Mouse (Mus musculus) midbrain, postnatal 0 days (tissue): ENCODE data around the gene Rpn2. TPM values are rescaled to one million over a fixed set of nuclear protein-coding genes. Genes with fewer than 3 reads are reported as not detected.

Experiments
- ATAC-seq: fragments of 200-750 bp; cut with Nextera tagmentation; 2 replicates; pipeline ENCODE4 v1.8.0; 2017; ENCODE audit warnings: moderate number of reproducible peaks, mild to moderate bottlenecking, moderate TSS enrichment, moderate library complexity; ENCODE audit not compliant: low FRiP score
- DNase-seq: peaks from one replicate; pipeline ENCODE4 v3.0.0-alpha.2; 2015; ENCODE audit warnings: low spot score
- H3K27ac ChIP-seq: fragments of 300-500 bp; sonication (generic); 2 replicates; pipeline ENCODE4 v1.5.1; 2014; ENCODE audit warnings: low read depth, mild to moderate bottlenecking, low read length, mixed read lengths
- H3K27me3 ChIP-seq: fragments of 300-500 bp; sonication (generic); 2 replicates; pipeline ENCODE4 v1.6.1; 2014; ENCODE audit warnings: low read length, control low read depth, mixed read lengths; ENCODE audit not compliant: insufficient read depth
- H3K36me3 ChIP-seq: fragments of 300-500 bp; sonication (generic); 2 replicates; pipeline ENCODE4 v1.6.1; 2014; ENCODE audit warnings: low read length, control low read depth, mixed read lengths; ENCODE audit not compliant: insufficient read depth
- H3K4me1 ChIP-seq: fragments of 300-500 bp; sonication (generic); 2 replicates; pipeline ENCODE4 v1.6.1; 2014; ENCODE audit warnings: mild to moderate bottlenecking, control low read depth, antibody characterized with exemption, low read length, mixed read lengths; ENCODE audit not compliant: insufficient read depth
- H3K4me2 ChIP-seq: fragments of 300-500 bp; sonication (generic); 2 replicates; pipeline ENCODE4 v1.6.1; 2014; ENCODE audit warnings: low read depth, mild to moderate bottlenecking, low read length, mixed read lengths; ENCODE audit not compliant: poor library complexity, severe bottlenecking
- H3K4me3 ChIP-seq: fragments of 300-500 bp; sonication (generic); 2 replicates; pipeline ENCODE4 v1.5.1; 2014; ENCODE audit warnings: low read depth, mild to moderate bottlenecking, low read length, moderate library complexity
- H3K9ac ChIP-seq: fragments of 300-500 bp; sonication (generic); replicated peaks from 2 replicates; pipeline ENCODE4 v1.6.1; 2014; ENCODE audit warnings: mild to moderate bottlenecking, low read length, moderate library complexity, mixed read lengths; ENCODE audit not compliant: poor library complexity, severe bottlenecking
- H3K9me3 ChIP-seq: fragments of 300-500 bp; sonication (generic); 2 replicates; pipeline ENCODE4 v1.6.1; 2016; ENCODE audit warnings: low read length, control low read depth
- CTCF ChIP-seq: IDR thresholded peaks from 2 replicates; pipeline ENCODE4 v1.5.1; 2016; ENCODE audit warnings: antibody characterized with exemption, mild to moderate bottlenecking
- WGBS: fragments of 180-500 bp; shearing (Covaris S2); extraction: QIAGEN DNeasy Blood & Tissue Kit; methylation state at CpG from one replicate; pipeline ENCODE4 v1.1.7; 2014; 5-methylcytosine and 5-hydroxymethylcytosine counted together
- polyA plus RNA-seq: library from polyadenylated mRNA; unstranded; fragments of >200 nt; fragmentation: Nextera tagmentation; extraction: Ambion mirVana; gene quantifications from 2 replicates; pipeline ENCODE4 v1.2.1, GENCODE M21; 2015
- total RNA-seq: library from RNA; depleted of rRNA; stranded (reverse); fragments of >200 nt; gene quantifications from 2 replicates; pipeline ENCODE4 v1.2.3, GENCODE M21; 2014

Rpn2 gene
- total and polyA plus RNA-seq, 2 experiments from 2014 or later, result 193 to 233 TPM

DNA sequence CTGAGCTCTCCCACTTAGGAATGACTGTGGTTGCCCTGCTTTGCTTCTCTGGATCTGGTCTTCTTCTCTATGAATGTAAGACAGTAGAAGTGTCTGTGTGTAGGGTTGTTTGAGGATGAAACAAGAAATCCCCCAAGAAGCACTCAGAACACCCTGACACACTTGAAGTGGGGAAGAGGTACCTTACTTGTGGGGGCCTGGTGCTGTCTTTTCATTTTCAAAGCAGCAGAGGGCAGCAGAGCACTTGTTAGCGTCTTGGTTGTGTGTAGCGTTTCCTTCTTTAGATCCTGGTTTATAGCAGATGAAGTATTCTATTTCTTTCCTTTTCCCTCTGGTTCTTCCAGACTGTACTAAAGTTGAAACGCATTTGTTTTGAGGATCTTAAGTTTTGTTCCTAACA is 8.7 kb downstream of the Rpn2 start:
- peak; percentile 85 for TF ChIP-seq CTCF
- no peaks in the 10 kb centered on the region for H3K4me1 ChIP-seq
- H3K4me2 ChIP-seq, result no peak overlapping the region
- peaks cover 43% of the 10 kb centered on the region for H3K36me3 ChIP-seq
- WGBS, result 20% methylated on average over 3 of the region's 3 CpGs
- ATAC-seq (no peak), DNase-seq (peak; percentile 66)
- no peak overlapping the region for H3K27ac ChIP-seq
- H3K9me3 ChIP-seq, result no peaks in the 10 kb centered on the region
- no peak overlapping the region for H3K9ac ChIP-seq
- H3K4me3 ChIP-seq, result no peak overlapping the region
- H3K27me3 ChIP-seq, result no peaks in the 10 kb centered on the region

DNA sequence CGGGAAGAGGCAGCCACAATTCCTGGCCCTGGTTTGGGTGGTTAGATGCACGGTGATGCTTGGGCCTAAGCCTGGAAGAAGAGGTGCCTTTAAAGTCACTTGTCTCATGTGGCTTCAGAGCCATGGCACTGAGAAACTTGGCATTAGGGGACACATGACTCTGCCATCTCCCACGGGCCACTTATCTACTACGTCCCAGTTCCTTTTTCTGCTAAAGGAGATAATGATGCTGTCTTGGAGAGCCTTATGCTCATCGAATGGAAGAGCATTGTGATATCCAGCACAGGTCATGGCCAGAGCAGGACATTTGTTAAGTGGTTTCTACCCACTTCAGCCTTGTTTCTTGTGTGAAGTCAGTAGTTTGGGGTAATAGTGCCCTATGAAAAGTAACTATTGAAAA is 10.2 kb downstream of the Rpn2 start:
- no peak overlapping the region for H3K9ac ChIP-seq
- DNase-seq, result no peak
- H3K9me3 ChIP-seq, result no peaks in the 10 kb centered on the region
- H3K27me3 ChIP-seq, result no peaks in the 10 kb centered on the region
- H3K4me3 ChIP-seq, result no peak overlapping the region
- H3K4me1 ChIP-seq, result no peaks in the 10 kb centered on the region
- TF ChIP-seq CTCF, result no peak
- WGBS, result 89% methylated on average over 5 of the region's 5 CpGs
- no peak overlapping the region for H3K27ac ChIP-seq
- H3K36me3 ChIP-seq, result peaks cover 46% of the 10 kb centered on the region
- no peak for ATAC-seq
- H3K4me2 ChIP-seq, result no peak overlapping the region

DNA sequence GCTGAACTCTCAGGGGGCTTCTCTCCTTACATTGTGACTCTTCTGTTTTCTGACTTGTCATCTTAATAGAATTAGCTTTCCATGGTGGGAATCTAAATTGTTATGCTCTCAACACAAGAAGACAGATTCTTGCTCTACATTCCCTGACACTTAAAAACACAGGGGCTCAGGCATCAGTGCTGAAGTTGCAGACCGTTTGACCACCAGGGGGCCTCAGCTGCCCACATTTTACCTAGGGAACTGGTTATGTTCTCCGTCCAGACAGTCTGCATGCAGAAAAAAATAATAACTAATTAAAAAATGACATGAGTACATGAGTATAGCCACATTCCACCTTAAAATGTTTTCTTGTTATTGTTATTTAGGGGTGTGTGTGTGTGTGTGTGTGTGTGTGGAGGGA is 13.3 kb downstream of the Rpn2 start:
- Histone ChIP-seq H3K4me3 (no peak overlapping the region), H3K9ac (no peak overlapping the region), H3K9me3 (no peaks in the 10 kb centered on the region), H3K36me3 (peaks cover 53% of the 10 kb centered on the region), H3K27ac (no peak overlapping the region), H3K27me3 (no peaks in the 10 kb centered on the region), H3K4me1 (no peaks in the 10 kb centered on the region), H3K4me2 (no peak overlapping the region)
- DNase-seq (peak; percentile 83), ATAC-seq (no peak)
- peak; percentile 87 for TF ChIP-seq CTCF
- WGBS, result 14% methylated on average over 2 of the region's 2 CpGs

DNA sequence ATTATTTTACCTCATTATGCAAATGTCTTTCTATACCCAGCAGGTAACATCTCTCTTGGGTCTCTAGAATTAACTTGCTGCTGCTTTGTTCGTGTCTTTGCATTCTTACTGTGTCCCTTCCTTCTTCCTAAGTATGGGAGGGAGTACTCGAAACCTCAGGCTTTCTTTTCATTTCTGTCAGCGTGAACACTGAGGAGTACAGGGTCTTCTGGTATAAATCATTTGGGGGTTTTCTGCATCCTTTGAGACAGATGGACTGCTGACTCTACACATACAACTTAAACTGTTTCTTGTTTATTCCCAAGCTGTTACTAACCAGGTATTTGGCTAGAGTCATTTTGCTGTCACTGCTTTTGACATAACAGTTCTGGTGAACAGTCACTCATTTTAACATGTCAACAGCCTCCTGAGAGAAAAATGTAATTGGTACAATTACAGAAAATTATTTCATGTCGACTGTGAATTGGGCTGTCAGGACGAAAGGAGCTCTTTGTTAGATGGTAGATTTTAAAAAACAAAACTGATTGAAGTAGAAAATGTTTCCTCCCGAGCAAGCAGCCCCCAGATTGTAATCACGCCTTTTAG is 17.4 kb downstream of the Rpn2 start:
- Histone ChIP-seq H3K4me2 (no peak overlapping the region), H3K27me3 (no peaks in the 10 kb centered on the region), H3K9ac (no peak overlapping the region), H3K9me3 (no peaks in the 10 kb centered on the region), H3K36me3 (peaks cover 63% of the 10 kb centered on the region), H3K27ac (no peak overlapping the region), H3K4me1 (no peaks in the 10 kb centered on the region), H3K4me3 (no peak overlapping the region)
- 74% methylated on average over 7 of the region's 7 CpGs for WGBS
- DNase-seq, result no peak
- TF ChIP-seq CTCF, result no peak
- ATAC-seq, result no peak

DNA sequence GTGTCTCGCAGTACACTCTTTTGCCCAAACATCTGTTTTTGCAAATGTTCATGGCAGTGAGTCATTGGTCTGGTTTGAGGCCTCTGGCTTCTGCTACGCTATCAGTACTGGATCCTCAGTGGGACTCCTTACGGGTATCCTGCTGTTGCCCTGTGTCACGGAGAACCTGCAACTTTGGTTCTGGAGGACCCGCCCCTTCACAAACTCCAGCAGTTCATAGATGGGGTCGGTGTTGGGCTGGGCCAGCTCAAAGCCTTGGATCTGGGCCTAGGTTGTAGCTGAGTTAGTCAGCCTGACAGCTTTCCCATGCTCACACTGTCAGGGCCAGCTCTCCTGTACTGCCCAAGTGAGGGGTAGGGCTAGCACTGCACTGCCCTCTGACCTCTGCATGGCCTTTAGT is 21.2 kb downstream of the Rpn2 start:
- H3K9me3 ChIP-seq, result no peaks in the 10 kb centered on the region
- H3K4me2 ChIP-seq, result no peak overlapping the region
- H3K27me3 ChIP-seq, result no peaks in the 10 kb centered on the region
- DNase-seq (no peak), ATAC-seq (no peak)
- WGBS, result 96% methylated on average over 6 of the region's 6 CpGs
- no peak overlapping the region for H3K4me3 ChIP-seq
- H3K27ac ChIP-seq, result no peak overlapping the region
- H3K36me3 ChIP-seq, result peaks cover 54% of the 10 kb centered on the region
- H3K9ac ChIP-seq, result no peak overlapping the region
- no peaks in the 10 kb centered on the region for H3K4me1 ChIP-seq
- no peak for TF ChIP-seq CTCF

DNA sequence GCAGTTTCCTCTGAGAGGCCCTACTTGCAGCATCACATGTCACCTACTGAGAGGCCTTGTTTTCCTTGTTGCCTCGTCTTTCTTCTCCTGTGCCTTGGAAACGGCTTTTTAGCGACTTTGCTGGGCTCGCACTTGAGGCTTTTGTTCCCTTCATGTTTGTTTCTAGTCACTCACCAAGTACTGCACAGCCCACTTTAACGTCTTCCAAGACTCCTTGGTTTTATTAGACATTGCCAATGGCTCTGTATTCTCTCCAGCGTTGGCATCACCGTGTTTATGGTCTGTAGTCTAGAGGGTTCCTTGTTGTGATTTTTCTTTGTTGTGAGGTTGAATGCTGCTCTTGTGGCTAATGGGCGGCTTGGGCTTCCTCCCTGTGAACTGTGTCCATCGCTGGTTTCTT is 24.3 kb downstream of the Rpn2 start:
- 52% methylated on average over 9 of the region's 9 CpGs for WGBS
- peaks cover 43% of the 10 kb centered on the region for H3K36me3 ChIP-seq
- no peaks in the 10 kb centered on the region for H3K9me3 ChIP-seq
- ATAC-seq, result no peak
- H3K27ac ChIP-seq, result no peak overlapping the region
- no peaks in the 10 kb centered on the region for H3K27me3 ChIP-seq
- DNase-seq, result peak; percentile 63
- no peak overlapping the region for H3K9ac ChIP-seq
- no peak for TF ChIP-seq CTCF
- H3K4me3 ChIP-seq, result no peak overlapping the region
- H3K4me1 ChIP-seq, result no peaks in the 10 kb centered on the region
- no peak overlapping the region for H3K4me2 ChIP-seq
